1 mouse cellular context compared by ENCODE assay signal in genomic region chr9:43234496-43234895, GRCm38 (mm10).
TF ChIP-seq lines count a peak whose summit lies in the region.

No protein-coding gene starts in this region.

TF ChIP-seq in MEL, 35 proteins besides CTCF, POLR2A, EP300 and RAD21 (continued from another document):
- TF ChIP-seq CHD2 (IDR thresholded peaks at IDR 0.05; ENCODE audit: low read length) (peak; percentile 35), SMC3 (IDR thresholded peaks at IDR 0.05; ENCODE audit: low read depth, low read length) (no peak), MAX (IDR thresholded peaks at IDR 0.05; ENCODE audit: low read length) (peak; percentile 70; the same call in 1 of the 2 replicates), MAZ (IDR thresholded peaks at IDR 0.05; ENCODE audit: low read depth, low read length) (peak; percentile 80), NELFE (IDR thresholded peaks at IDR 0.05; ENCODE audit: low read depth, low read length) (no peak), TAL1 (IDR thresholded peaks at IDR 0.05; ENCODE audit: low read length) (peak; percentile 99), USF2 (IDR thresholded peaks at IDR 0.05; ENCODE audit: borderline replicate concordance in 1 of 2, insufficient read depth in 1 of 2, low read depth in 1 of 2, low read length in 2 of 2) (no peak), HCFC1 (IDR thresholded peaks at IDR 0.05; ENCODE audit: low read depth, low read length) (no peak; the same call in 1 of the 2 replicates), BHLHE40 (IDR thresholded peaks at IDR 0.05; ENCODE audit: borderline replicate concordance, low read depth, low read length) (peak; percentile 86), TCF12 (IDR thresholded peaks at IDR 0.05; ENCODE audit: low read depth, low read length) (peak; percentile 98), JUND (IDR thresholded peaks at IDR 0.05; ENCODE audit: low read depth, low read length) (peak; percentile 96), KAT2A (conservative IDR thresholded peaks at IDR 0.05; ENCODE audit: low read depth, low read length) (no peak), GATA1 (IDR thresholded peaks at IDR 0.05; ENCODE audit: low read depth, low read length) (peak; percentile 99), MEF2A (IDR thresholded peaks at IDR 0.05; ENCODE audit: extremely low read depth, insufficient replicate concordance, low read depth, low read length, poor library complexity, severe bottlenecking) (no peak), GABPA (IDR thresholded peaks at IDR 0.05; ENCODE audit: low read depth, low read length) (no peak), ETS1 (IDR thresholded peaks at IDR 0.05; ENCODE audit: low read depth, low read length) (peak; percentile 96), MXI1 (IDR thresholded peaks at IDR 0.05; ENCODE audit: low read depth, low read length) (peak; percentile 86), NRF1 (IDR thresholded peaks at IDR 0.05; ENCODE audit: insufficient read depth, low read depth, low read length, poor library complexity, severe bottlenecking) (peak; percentile 53; the same call in 1 of the 2 replicates), MYC (IDR thresholded peaks at IDR 0.05; ENCODE audit: low read depth, low read length) (peak; percentile 69; the same call in 1 of the 2 replicates)
